Mouse (Mus musculus) right cerebral cortex, postnatal 14 days (tissue): Measurements from ENCODE around the gene Cenps.
"Not testable (repeated sequence)": the region's sequence is repeated elsewhere in the genome, so short reads cannot be mapped to it uniquely, and the experiment has no call there.

Source experiments
- DNase-seq: peaks from one replicate; pipeline ENCODE4 v3.0.0; 2022

Gene Cenps

DNA sequence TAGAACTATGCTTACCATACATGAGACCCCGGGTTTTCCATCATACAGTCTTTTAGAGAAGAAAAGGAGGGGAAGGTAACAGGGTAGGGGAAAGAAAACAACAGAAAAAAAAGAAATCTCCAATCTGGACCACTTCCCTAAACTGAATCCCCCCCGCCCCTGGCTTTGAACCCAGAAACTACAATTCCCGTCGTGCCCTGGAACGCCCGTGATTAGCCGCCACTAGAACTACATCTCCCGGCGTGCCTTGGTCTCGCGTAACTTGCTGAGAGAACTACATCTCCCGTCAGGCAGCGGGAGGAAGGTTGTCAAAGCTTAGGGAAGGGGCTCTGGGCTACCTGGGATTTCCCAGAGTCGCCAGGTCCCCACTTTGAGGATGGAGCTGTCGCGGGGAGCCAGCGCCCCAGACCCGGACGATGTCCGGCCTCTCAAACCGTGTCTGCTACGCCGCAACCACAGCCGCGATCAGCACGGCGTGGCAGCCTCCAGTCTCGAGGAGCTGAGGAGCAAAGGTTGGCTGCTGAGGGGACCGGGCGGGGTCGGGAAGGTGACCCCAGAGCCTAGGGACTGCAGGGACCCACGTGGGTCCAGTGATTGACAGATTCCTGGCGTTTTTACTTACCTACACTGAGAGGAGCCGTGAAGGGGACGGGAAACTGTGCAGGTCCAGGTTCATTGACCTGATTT is 33.4 kb downstream of the Cenps start, which contains the start of gene Dffa:
TSS of gene Dffa (plus strand) at position 272 of the 687 bp plus-strand sequence.
- peak; percentile 89 for DNase-seq

DNA sequence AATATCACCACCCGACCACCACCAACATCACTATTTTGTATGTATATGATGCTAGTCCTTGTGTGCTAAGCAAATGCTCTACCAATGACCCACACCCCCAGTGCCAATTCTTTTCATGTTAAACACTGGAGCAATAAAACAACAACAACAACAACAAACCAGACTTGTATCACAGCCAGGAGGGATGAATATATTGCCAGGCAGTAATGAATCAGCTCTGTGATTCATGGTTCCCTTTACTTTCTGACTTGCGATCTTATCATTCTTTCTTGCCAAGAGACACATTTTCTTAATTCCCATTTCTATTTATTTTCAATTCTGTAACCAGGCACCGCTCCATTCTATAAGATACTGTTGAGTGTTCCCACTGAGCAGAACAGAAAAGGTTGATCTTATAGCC is 36.0 kb downstream of the Cenps start:
- no peak for DNase-seq

DNA sequence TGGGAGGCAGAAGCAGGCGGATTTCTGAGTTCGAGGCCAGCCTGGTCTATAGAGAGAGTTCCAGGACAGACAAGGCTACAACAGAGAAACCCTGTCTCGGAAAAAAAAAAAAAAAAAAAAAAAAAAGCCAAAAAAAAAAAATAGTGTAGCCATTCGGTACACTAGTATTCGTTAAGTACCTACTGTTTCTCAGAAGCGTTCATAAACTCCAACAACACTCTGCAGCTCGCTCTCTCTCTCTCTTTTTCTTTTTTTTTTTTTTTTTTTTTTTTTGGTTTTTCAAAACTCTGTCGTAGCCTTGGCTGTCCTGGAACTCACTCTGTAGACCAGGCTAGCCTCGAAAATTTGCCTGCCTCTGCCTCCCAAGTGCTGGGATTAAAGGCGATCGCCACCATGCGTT is 37.0 kb downstream of the Cenps start:
- not testable (repeated sequence) for DNase-seq

DNA sequence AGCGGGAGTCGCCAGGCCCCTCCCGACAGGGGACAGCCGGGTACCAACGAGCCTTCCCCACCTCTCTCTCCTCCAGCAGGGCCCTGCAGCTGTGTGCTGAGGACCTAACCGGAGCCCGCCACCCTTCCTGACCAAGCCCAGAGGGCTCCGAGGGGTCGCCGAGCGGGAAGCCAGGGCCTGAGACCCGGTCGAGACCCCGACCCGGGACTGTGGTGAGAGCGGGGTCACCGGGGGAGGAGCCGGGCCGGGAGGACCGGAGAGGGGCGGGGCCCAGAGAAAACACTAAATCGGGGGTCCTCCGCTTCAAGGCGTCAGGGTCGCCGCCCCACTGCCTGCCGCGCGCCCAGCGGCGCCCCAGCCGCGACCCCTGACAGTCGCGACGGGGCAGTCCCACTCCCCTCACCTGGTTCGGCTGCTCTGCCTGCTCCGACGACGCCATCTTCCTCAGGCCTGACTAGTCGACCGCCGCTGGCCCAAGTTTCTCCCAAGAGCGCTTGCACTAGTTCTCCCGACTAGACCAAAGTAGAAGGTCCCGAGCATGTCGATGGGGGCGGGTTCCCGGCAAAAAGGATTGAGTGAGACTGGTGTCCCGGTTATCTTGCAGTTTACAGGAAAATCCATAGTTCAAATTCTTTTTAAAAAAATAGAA is 37.9 kb downstream of the Cenps start, which contains the start of gene Pex14:
TSS of gene Pex14 (minus strand) at position 508 of the 649 bp plus-strand sequence.
- peak; percentile 89 for DNase-seq

DNA sequence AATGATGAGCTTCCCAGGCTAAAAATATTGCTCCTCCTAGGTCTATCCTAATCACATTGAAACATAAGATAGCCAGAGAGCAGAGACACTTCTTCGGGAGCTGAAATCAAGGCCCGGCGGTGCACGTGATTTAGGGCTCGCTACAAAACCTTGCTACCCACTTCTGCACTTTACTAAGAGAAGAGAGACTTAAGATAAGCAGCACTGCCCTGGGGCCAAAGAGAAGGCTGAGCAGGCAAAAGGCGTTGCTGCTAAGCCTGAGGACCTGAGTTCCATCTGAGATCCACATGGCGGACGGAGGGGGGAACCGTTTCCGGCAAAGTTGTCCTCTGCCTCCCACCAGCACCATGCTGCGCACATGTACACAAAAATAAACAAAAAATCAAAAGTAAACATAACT is 38.9 kb downstream of the Cenps start:
- DNase-seq: no peak

DNA sequence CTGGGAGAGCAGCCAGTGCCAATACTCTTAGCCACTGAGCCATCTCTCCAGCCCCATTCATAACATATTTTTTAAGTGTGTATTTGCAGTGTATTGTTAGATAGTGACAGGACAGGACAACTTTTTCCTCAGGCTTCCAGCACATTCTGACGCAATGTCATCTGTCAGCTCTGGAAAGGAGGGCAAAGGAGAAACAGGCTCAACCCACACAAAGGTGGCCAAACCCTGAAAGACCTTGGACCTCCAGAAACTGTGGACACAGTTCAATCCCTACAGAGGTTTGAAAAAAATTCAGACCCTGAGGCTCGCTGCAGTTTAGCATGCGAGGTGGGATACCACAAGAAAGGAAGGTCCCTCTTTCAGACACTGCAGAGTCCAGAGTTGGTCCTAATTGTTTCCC is 39.5 kb downstream of the Cenps start:
- DNase-seq: no peak

DNA sequence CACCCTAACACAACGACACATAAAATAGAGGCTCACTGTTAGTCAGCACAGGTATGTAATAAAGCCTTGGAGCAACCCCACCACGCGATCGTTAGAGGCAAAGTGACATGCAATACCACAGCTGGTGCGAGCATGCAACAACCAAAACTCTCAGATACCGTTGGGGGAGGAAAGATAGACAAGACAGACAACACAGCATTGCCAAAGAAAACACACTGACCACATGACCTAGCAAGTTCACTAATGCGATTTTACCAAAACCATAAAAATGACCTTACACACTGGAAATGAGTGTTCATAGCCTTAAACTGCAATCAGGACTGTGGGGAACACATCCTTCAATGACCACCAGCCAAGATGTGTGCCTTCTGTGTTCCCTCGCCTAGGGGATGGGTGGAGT is 46.1 kb downstream of the Cenps start:
- no peak for DNase-seq

DNA sequence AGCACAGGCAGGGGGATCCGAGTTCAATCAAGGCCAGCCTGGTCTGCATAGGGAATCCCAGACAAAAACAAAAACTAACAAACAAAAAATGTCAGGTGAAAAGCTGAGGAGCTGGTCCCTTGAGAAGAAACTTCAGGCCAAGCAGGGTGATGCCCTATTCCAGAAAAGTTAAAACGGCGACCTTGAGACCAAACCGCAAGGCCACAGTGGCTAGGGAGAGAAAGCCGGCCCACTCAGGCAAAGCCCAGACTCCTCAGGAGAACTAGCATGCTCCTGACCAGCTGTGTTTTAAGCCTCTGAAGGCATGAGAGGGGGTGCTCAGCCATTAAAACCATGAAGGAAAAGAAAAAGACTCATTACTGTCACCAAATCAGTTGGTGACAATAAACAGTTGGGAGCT is 52.0 kb downstream of the Cenps start:
- no peak for DNase-seq

DNA sequence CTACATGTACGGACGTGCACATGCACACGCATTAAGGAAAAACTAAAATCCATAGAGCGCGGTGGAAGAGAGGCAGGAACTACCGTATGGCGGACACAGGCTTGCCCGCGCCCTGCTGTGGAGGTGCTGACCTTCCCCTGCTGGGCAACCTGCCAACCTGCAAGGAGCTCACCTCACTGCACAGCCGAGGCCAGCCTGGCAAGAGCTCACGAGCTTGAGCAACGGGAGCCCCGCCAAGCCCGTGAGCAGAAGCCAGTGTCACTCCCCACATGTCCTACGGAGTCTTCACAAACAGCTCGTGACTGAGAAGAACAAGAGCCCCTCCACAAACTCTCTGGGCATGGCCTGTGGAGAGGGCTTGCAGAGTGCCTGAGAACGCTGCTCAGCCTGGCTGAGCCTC is 55.9 kb downstream of the Cenps start:
- DNase-seq: peak; percentile 42

DNA sequence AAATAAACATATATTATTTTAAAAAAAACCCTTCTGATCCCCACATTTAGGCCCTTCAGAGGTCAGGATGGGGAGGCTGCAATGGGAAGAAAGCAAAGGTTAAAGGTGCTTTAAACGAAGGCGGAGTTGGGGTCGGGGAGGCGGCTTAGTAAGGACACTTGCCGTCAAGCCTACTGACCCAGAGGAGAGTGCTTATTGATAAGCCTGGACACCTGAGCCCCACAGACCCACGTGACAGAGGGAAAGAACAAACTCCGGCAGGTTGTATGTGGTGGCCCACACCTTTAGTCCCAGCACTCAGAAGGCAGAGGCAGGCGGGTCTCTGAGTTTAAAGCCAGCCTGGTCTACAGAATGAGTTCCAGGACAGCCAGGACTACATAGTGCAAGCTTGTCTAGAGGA is 57.3 kb downstream of the Cenps start:
- DNase-seq: no peak

DNA sequence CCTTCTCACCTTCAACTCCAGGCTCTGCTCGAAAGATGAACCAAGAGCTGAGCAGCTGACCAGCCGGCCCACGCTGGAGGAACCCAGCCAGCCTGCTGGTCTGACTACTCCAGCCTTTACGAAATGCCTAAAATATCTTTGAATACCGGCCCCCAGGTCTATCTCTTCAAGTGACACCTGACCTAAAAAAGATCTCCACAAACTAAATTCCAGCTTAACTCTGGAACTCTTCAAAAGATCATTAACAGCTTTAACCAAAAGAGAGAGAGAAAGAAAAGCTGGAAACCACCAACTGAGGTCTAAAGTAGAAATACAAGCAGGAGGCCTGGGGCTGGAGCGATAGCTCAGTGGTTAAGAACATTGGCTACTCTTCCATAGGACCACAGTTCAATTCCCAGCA is 57.8 kb downstream of the Cenps start:
- DNase-seq: no peak

DNA sequence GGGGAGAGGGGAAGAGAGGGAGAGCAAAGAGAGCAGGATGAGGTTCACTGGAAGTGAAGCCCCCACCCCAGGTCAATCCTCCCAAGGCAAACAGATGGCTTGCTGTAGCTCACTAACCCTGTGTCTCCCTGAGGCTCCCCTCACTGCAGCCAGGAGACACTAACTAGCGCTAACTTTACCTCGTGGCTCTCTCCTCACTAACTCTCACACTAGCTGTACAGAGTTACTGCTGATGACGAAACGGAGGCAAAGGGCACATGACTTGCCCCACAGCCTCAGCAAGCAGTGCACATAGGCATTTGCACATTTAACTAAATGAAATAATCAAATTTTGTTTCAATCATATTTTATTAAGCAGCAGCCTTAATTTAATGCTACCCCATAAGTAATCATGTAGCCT is 59.2 kb downstream of the Cenps start:
- DNase-seq: no peak
